ENCODE assay signal across 16 mouse cellular contexts in the genomic region with DNA sequence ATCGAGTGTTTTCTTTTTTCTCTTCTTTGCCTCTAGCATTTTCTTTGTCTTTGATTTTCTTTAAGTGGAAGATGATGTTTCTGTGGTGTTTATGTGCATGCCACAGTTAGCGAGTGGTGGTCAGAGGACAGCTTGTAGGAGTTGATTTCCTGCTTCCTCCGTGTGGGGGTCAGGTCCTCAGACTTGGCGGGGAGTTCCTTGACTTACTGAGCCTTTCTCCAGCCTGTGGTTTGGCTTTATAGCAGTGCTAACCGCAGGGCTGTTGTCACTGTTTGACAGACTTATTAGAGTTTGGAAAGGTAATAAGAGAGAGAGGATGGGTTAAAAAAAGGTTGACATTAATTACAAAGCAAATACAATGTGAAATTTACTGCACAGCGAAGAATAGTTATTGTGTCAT. TPM values are rescaled to one million over a fixed set of nuclear protein-coding genes. Genes with fewer than 3 reads are reported as not detected.
A peak's percentile ranks its signal among the peaks of the same experiment; 100 is the strongest.
DNase-seq lines count a peak whose midpoint lies in the region; ATAC-seq lines count a peak whose summit lies in the region.
"Had no signal": no experiment of that assay in that cellular context is flagged by ENCODE, and none has a peak within 500 bp of the region (broad histone marks: within the 10 kb centered on the region; RNA-seq: fewer than 3 reads in every experiment).

No protein-coding gene starts in this region.

- no peak overlapping the region for H3K4me2 ChIP-seq in kidney, embryonic 14.5 days (replicated peaks; ENCODE audit: low read depth, low read length)
- H3K4me2 ChIP-seq in forebrain, embryonic 15.5 days (replicated peaks) = no peak overlapping the region
- H3K4me2 ChIP-seq: heart, embryonic 12.5 days; hindbrain, embryonic 14.5 days; limb, embryonic 13.5 days; midbrain, embryonic 11.5 days; neural tube, embryonic 13.5 days had no signal

- H3K27ac ChIP-seq in kidney, embryonic 14.5 days (ENCODE audit: low read depth, low read length) = no peak overlapping the region
- H3K27ac ChIP-seq in forebrain, embryonic 15.5 days (replicated peaks) = no peak overlapping the region
- H3K27ac ChIP-seq: hindbrain, embryonic 14.5 days; limb, embryonic 13.5 days; neural tube, embryonic 13.5 days; stomach, postnatal 0 days had no signal

- no peaks in the 10 kb centered on the region for H3K27me3 ChIP-seq in kidney, embryonic 14.5 days (ENCODE audit: control insufficient read depth, insufficient read depth, low read length)
- H3K27me3 ChIP-seq in forebrain, embryonic 15.5 days = no peaks in the 10 kb centered on the region
- H3K27me3 ChIP-seq: heart, embryonic 12.5 days; limb, embryonic 13.5 days; neural tube, embryonic 13.5 days had no signal

- no peaks in the 10 kb centered on the region for H3K9me3 ChIP-seq in kidney, embryonic 14.5 days (ENCODE audit: control insufficient read depth, low read length)
- H3K9me3 ChIP-seq in forebrain, embryonic 15.5 days = no peaks in the 10 kb centered on the region
- H3K9me3 ChIP-seq: heart, embryonic 12.5 days; limb, embryonic 13.5 days; neural tube, embryonic 13.5 days had no signal

- peaks cover 31% of the 10 kb centered on the region for H3K36me3 ChIP-seq in kidney, embryonic 14.5 days (ENCODE audit: control insufficient read depth, insufficient read depth, low read length)
- peaks cover 22% of the 10 kb centered on the region for H3K36me3 ChIP-seq in forebrain, embryonic 15.5 days

- H3K9ac ChIP-seq in kidney, embryonic 14.5 days (ENCODE audit: low read depth, low read length) = no peak overlapping the region
- H3K9ac ChIP-seq in forebrain, embryonic 15.5 days (replicated peaks) = no peak overlapping the region
- H3K9ac ChIP-seq: heart, embryonic 12.5 days; hindbrain, embryonic 14.5 days; limb, embryonic 13.5 days; neural tube, embryonic 13.5 days had no signal

- peak; percentile 55; the same call in 1 of the 2 replicates for ATAC-seq in kidney, embryonic 14.5 days (ENCODE audit: low FRiP score, low TSS enrichment)
- peak; percentile 95 for ATAC-seq in granulocyte monocyte progenitor cell, adult 5-6 weeks (replicated peaks; ENCODE audit: poor library complexity, severe bottlenecking)
- peak; percentile 96 for ATAC-seq in megakaryocyte progenitor cell, adult 5-6 weeks (replicated peaks; ENCODE audit: poor library complexity)
- ATAC-seq in forebrain, embryonic 15.5 days (replicated peaks) = no peak

- no peak overlapping the region for H3K4me3 ChIP-seq in kidney, embryonic 14.5 days (ENCODE audit: low read length)
- H3K4me3 ChIP-seq in forebrain, embryonic 15.5 days = no peak overlapping the region
- H3K4me3 ChIP-seq: erythroblast, embryonic 14.5 days; heart, embryonic 12.5 days; limb, embryonic 13.5 days; neural tube, embryonic 13.5 days had no signal

- H3K4me1 ChIP-seq in kidney, embryonic 14.5 days (ENCODE audit: control insufficient read depth, insufficient read depth, low read length) = peaks cover 14% of the 10 kb centered on the region; the same call in 1 of the 2 replicates
- peaks cover 27% of the 10 kb centered on the region for H3K4me1 ChIP-seq in forebrain, embryonic 15.5 days

- WGBS in kidney, embryonic 14.5 days = 24% methylated on average over 6 of the region's 6 CpGs
- WGBS in forebrain, embryonic 15.5 days = 79% methylated on average over 6 of the region's 6 CpGs

- no peak for DNase-seq in kidney, adult 9 months
- peak; percentile 36 for DNase-seq in CD4-positive helper T cell, adult 2 months (ENCODE audit: low read depth, low spot score)
- DNase-seq in right cerebral cortex, adult 2 months (ENCODE audit: low spot score in 2 of 2) = no peak
- no peak for DNase-seq in urinary bladder, postnatal 4 days (ENCODE audit: low spot score in 2 of 2)
- DNase-seq: cerebellum, adult 9-11 months had no signal

RNA-seq across cellular contexts. Expression of a gene that starts 10.0 kb away (rescaled TPM):
- 27.5 and 42.5 TPM in 2 replicates for polyA plus RNA-seq in kidney, embryonic 14.5 days (2014; fragmentation: Nextera tagmentation; extraction: Ambion mirVana)
- total RNA-seq in granulocyte monocyte progenitor cell, adult 5-6 weeks (2014; fragmentation: Nextera tagmentation) = 24.3 and 29.4 TPM in 2 replicates
- 29.2 and 64.3 TPM in 2 replicates for total RNA-seq in granulocyte monocyte progenitor cell, adult 5-6 weeks (2017)
- 38.5 and 41.0 TPM in 2 replicates for total RNA-seq in megakaryocyte progenitor cell, adult 5-6 weeks (2015)
- 39.9 and 48.6 TPM in 2 replicates for total RNA-seq in megakaryocyte progenitor cell, adult 5-6 weeks (2017)
- 23.0 and 26.5 TPM in 2 replicates for polyA plus RNA-seq in forebrain, embryonic 15.5 days (2015; fragmentation: Nextera tagmentation; extraction: Ambion mirVana)

RNA-seq across cellular contexts. Expression of a gene that starts 10.2 kb away (rescaled TPM):
- polyA plus RNA-seq in kidney, embryonic 14.5 days (2014; fragmentation: Nextera tagmentation; extraction: Ambion mirVana) = 9.8 and 14.3 TPM in 2 replicates
- total RNA-seq in granulocyte monocyte progenitor cell, adult 5-6 weeks (2014; fragmentation: Nextera tagmentation) = 7.1 and 9.4 TPM in 2 replicates
- 9.0 and 10.0 TPM in 2 replicates for total RNA-seq in granulocyte monocyte progenitor cell, adult 5-6 weeks (2017)
- 11.8 and 15.3 TPM in 2 replicates for total RNA-seq in megakaryocyte progenitor cell, adult 5-6 weeks (2015)
- total RNA-seq in megakaryocyte progenitor cell, adult 5-6 weeks (2017) = 9.2 and 9.4 TPM in 2 replicates
- polyA plus RNA-seq in forebrain, embryonic 15.5 days (2015; fragmentation: Nextera tagmentation; extraction: Ambion mirVana) = 27.8 and 29.0 TPM in 2 replicates

RNA-seq across cellular contexts. Expression of a gene that starts 57.9 kb away (rescaled TPM):
- polyA plus RNA-seq in kidney, embryonic 14.5 days (2014; fragmentation: Nextera tagmentation; extraction: Ambion mirVana) = 2.9 and 4.8 TPM in 2 replicates
- total RNA-seq in granulocyte monocyte progenitor cell, adult 5-6 weeks (2014; fragmentation: Nextera tagmentation) = not detected in 2 replicates
- 0.73 and 3.9 TPM in 2 replicates for total RNA-seq in granulocyte monocyte progenitor cell, adult 5-6 weeks (2017)
- 0.86 and 1.6 TPM in 2 replicates for total RNA-seq in megakaryocyte progenitor cell, adult 5-6 weeks (2015)
- total RNA-seq in megakaryocyte progenitor cell, adult 5-6 weeks (2017) = 0.42 and 1.3 TPM in 2 replicates
- 1.3 and 4.8 TPM in 2 replicates for polyA plus RNA-seq in forebrain, embryonic 15.5 days (2015; fragmentation: Nextera tagmentation; extraction: Ambion mirVana)
- polyA plus RNA-seq: erythroblast, embryonic 14.5 days had no signal
